Mouse (Mus musculus) lung, embryonic 14.5 days (tissue): ENCODE results near the gene Cxcl12. TPM values are rescaled to one million over a fixed set of nuclear protein-coding genes. Genes with fewer than 3 reads are reported as not detected.

Experiments used
- ATAC-seq: fragments of 200-750 bp; cut with Nextera tagmentation; 2 replicates; pipeline ENCODE4 v1.8.0; 2017; ENCODE audit warnings: mild to moderate bottlenecking, moderate TSS enrichment, moderate library complexity; ENCODE audit not compliant: insufficient read depth
- DNase-seq: peaks from one replicate; pipeline ENCODE4 v3.0.0-alpha.2; 2015
- H3K27ac ChIP-seq: fragments of 300-500 bp; sonication (generic); 2 replicates; pipeline ENCODE4 v1.5.1; 2014; ENCODE audit warnings: low read depth, mild to moderate bottlenecking, moderate library complexity
- H3K27me3 ChIP-seq: fragments of 300-500 bp; sonication (generic); 2 replicates; pipeline ENCODE4 v1.6.1; 2014; ENCODE audit warnings: low read length, control low read depth; ENCODE audit not compliant: insufficient read depth
- H3K36me3 ChIP-seq: fragments of 300-500 bp; sonication (generic); 2 replicates; pipeline ENCODE4 v1.6.1; 2014; ENCODE audit warnings: control low read depth; ENCODE audit not compliant: insufficient read depth
- H3K4me1 ChIP-seq: fragments of 300-500 bp; sonication (generic); 2 replicates; pipeline ENCODE4 v1.6.1; 2014; ENCODE audit warnings: antibody characterized with exemption, control low read depth; ENCODE audit not compliant: insufficient read depth
- H3K4me2 ChIP-seq: fragments of 300-500 bp; sonication (generic); 2 replicates; pipeline ENCODE4 v1.6.1; 2014; ENCODE audit warnings: mild to moderate bottlenecking
- H3K4me3 ChIP-seq: fragments of 300-500 bp; sonication (generic); 2 replicates; pipeline ENCODE4 v1.5.1; 2014; ENCODE audit warnings: low read depth, low read length
- H3K9ac ChIP-seq: fragments of 300-500 bp; sonication (generic); 2 replicates; pipeline ENCODE4 v1.6.1; 2014
- H3K9me3 ChIP-seq: fragments of 300-500 bp; sonication (generic); 2 replicates; pipeline ENCODE4 v1.6.1; 2016; ENCODE audit warnings: low read depth, low read length, control low read depth
- CTCF ChIP-seq: IDR thresholded peaks from 2 replicates; pipeline ENCODE4 v1.5.1; 2016; ENCODE audit warnings: antibody characterized with exemption, low read depth
- WGBS: fragments of 180-500 bp; shearing (Covaris S2); extraction: QIAGEN DNeasy Blood & Tissue Kit; methylation state at CpG from one replicate; pipeline ENCODE4 v1.1.7; 2014; 5-methylcytosine and 5-hydroxymethylcytosine counted together
- polyA plus RNA-seq: library from polyadenylated mRNA; unstranded; fragments of >200 nt; fragmentation: Nextera tagmentation; extraction: Ambion mirVana; gene quantifications from 2 replicates; pipeline ENCODE4 v1.2.1, GENCODE M21; 2014

Gene Cxcl12
- polyA plus RNA-seq, 1 experiment from 2014 or later = 91.0 TPM

GRCm38 (mm10) chr6:117166581-117167425 is 1.5 kb upstream of the Cxcl12 start:
- 2% methylated on average over 16 of the region's 16 CpGs for WGBS
- H3K27me3 ChIP-seq = peaks cover 33% of the 10 kb centered on the region
- DNase-seq (peak; percentile 96), ATAC-seq (peak; percentile 62; the same call in 1 of the 2 replicates)
- H3K4me2 ChIP-seq = peak overlapping the region; percentile 87
- H3K9ac ChIP-seq = no peak overlapping the region
- H3K9me3 ChIP-seq = no peaks in the 10 kb centered on the region
- no peak overlapping the region for H3K27ac ChIP-seq
- H3K36me3 ChIP-seq = no peaks in the 10 kb centered on the region
- peak; percentile 82 for TF ChIP-seq CTCF
- H3K4me3 ChIP-seq = no peak overlapping the region; the same call in 1 of the 2 replicates
- peaks cover 3% of the 10 kb centered on the region; the same call in 1 of the 2 replicates for H3K4me1 ChIP-seq

DNA sequence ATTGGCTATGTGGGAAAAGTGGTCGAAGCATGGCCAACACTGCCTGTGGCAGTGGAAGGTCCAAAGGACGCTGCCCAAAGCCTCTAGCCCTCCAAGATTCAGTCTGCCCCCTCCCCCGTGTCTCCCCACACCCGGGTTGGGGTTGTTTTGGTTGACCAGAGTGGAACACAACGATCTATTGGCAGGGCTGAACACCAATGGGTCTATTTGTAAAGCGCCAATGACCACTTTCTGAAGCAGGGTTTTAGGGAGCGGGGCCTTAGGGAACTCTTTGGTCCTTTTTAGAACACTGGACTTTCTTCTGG is 957 bp upstream of the Cxcl12 start:
- WGBS = 23% methylated on average over 7 of the region's 7 CpGs
- Histone ChIP-seq H3K27ac (no peak overlapping the region), H3K9ac (no peak overlapping the region), H3K27me3 (peaks cover 33% of the 10 kb centered on the region), H3K9me3 (no peaks in the 10 kb centered on the region), H3K4me2 (peak overlapping the region; percentile 87), H3K4me3 (no peak overlapping the region; the same call in 1 of the 2 replicates), H3K36me3 (0 out of 2 replicates have a peak, but pooled peaks cover 1% of the 10 kb centered on the region), H3K4me1 (peaks cover 3% of the 10 kb centered on the region; the same call in 1 of the 2 replicates)
- no peak for DNase-seq
- no peak for ATAC-seq
- no peak for TF ChIP-seq CTCF

- TF ChIP-seq CTCF = no peak
- WGBS = under 1% methylated on average over 46 of the region's 46 CpGs
- ATAC-seq = peak; percentile 15
- H3K4me1 ChIP-seq = peaks cover 3% of the 10 kb centered on the region; the same call in 1 of the 2 replicates
- H3K4me2 ChIP-seq = peak overlapping the region; percentile 87
- H3K27me3 ChIP-seq = peaks cover 33% of the 10 kb centered on the region
- peak overlapping the region; percentile 68 for H3K9ac ChIP-seq
- peak overlapping the region; percentile 64 for H3K4me3 ChIP-seq
- H3K36me3 ChIP-seq = peaks cover 10% of the 10 kb centered on the region; the same call in 1 of the 2 replicates
- peak overlapping the region; percentile 27; the same call in 1 of the 2 replicates for H3K27ac ChIP-seq
- peak; percentile 60 for DNase-seq
- no peaks in the 10 kb centered on the region for H3K9me3 ChIP-seq
These were observed 945 bp downstream of the Cxcl12 start for GRCm38 (mm10) chr6:117169051-117169909.

DNA sequence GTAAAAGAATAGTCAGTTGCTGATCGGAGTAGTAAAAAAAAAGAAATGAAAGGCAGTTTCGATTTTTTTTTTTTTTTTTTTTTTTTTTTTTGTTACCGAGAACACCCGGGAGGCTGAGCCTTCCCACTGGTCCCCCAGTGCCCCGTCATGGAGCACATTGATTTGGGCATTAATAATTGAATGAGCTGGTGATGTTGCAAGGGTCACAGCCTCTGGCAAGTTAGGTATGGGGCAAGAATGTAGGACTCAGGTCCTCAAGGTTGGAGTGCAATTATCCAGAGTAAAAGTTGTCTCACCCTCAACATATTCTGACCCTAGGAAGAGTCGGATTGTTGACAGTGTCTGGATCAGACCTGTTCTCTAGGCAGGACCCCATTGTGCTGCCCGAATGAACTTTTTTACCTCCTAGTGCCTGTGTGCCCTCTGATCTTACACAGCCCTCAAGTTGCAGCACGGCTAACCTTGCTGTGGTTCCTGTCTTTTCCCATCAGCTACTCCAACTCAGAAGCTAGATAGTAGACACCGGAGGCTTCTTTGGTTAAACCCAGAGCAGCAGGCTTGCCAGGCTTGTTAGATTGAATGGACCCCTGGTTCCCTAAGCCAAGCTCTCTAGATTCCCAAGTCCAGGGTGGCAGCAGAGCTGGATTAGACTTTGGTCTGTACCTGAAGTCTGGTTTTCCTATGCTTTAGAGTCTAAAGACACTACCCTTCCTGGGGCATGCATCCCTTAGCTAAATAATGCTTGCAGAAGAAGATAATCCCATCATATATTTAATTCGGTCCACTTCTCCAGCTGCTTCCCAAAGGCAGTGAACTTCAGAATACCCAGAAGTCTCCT is 1.8 kb downstream of the Cxcl12 start:
- peaks cover 3% of the 10 kb centered on the region; the same call in 1 of the 2 replicates for H3K4me1 ChIP-seq

DNA sequence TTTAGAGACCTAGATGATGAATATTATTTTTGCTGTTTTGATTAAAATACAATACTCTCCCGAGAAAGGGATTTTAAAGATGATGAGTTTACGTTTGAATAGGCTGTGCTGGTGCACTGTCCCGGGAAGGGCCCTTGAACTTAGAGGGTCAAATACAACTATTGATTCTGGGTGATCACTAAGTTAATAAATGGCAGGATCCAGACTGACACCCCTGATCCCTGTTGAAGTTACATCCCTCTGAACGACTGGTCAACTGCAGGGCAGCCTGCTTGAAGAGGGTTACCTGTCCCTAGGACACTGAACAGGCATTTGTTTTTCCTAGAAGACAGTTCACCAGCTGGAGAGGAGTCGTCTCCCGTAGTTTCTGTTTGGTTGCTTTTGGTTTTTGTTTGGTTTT is 4.0 kb downstream of the Cxcl12 start:
- no peaks in the 10 kb centered on the region; the same call in 1 of the 2 replicates for H3K4me1 ChIP-seq
- H3K27me3 ChIP-seq = peaks cover 25% of the 10 kb centered on the region
- ATAC-seq = no peak
- H3K9ac ChIP-seq = no peak overlapping the region
- TF ChIP-seq CTCF = no peak
- peaks cover 21% of the 10 kb centered on the region; the same call in 1 of the 2 replicates for H3K36me3 ChIP-seq
- no peak overlapping the region for H3K27ac ChIP-seq
- no peak for DNase-seq
- H3K9me3 ChIP-seq = no peaks in the 10 kb centered on the region
- H3K4me2 ChIP-seq = no peak overlapping the region
- H3K4me3 ChIP-seq = no peak overlapping the region
- WGBS = 73% methylated on average over 6 of the region's 6 CpGs

More for the DNA sequence above, 1.8 kb downstream of the Cxcl12 start:
- H3K27ac ChIP-seq = no peak overlapping the region; the same call in 1 of the 2 replicates
- ATAC-seq (no peak), DNase-seq (no peak)
- peak overlapping the region; percentile 64 for H3K4me3 ChIP-seq
- peak overlapping the region; percentile 68 for H3K9ac ChIP-seq
- H3K36me3 ChIP-seq = peaks cover 11% of the 10 kb centered on the region; the same call in 1 of the 2 replicates
- WGBS = 27% methylated on average over 10 of the region's 10 CpGs
- no peaks in the 10 kb centered on the region for H3K9me3 ChIP-seq
- H3K27me3 ChIP-seq = peaks cover 33% of the 10 kb centered on the region
- no peak for TF ChIP-seq CTCF
- H3K4me2 ChIP-seq = peak overlapping the region; percentile 87

DNA sequence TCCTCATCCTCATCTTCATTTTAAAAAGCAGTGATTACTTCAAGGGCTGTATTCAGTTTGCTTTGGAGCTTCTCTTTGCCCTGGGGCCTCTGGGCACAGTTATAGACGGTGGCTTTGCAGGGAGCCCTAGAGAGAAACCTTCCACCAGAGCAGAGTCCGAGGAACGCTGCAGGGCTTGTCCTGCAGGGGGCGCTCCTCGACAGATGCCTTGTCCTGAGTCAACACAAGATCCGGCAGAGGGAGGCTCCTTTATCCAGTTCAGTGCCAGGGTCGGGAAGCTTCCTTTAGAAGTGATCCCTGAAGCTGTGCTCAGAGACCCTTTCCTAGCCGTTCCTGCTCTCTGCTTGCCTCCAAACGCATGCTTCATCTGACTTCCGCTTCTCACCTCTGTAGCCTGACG is 5.5 kb downstream of the Cxcl12 start:
- Histone ChIP-seq H3K4me3 (no peak overlapping the region), H3K4me1 (no peaks in the 10 kb centered on the region), H3K9ac (peak overlapping the region; percentile 26; the same call in 1 of the 2 replicates), H3K27ac (no peak overlapping the region), H3K9me3 (no peaks in the 10 kb centered on the region), H3K27me3 (peaks cover 14% of the 10 kb centered on the region), H3K36me3 (peaks cover 30% of the 10 kb centered on the region; the same call in 1 of the 2 replicates), H3K4me2 (peak overlapping the region; percentile 35)
- TF ChIP-seq CTCF = peak; percentile 91
- ATAC-seq (peak; percentile 61), DNase-seq (peak; percentile 92)
- WGBS = 16% methylated on average over 11 of the region's 11 CpGs
